Comparison of ENCODE assay signal across 9 mouse cellular contexts in genomic region chr10:83181831-83182572, GRCm38 (mm10).
A peak's percentile ranks its signal among the peaks of the same experiment; 100 is the strongest.
DNase-seq lines count a peak whose midpoint lies in the region; ATAC-seq lines count a peak whose summit lies in the region.
"Had no signal": no experiment of that assay in that cellular context is flagged by ENCODE, and none has a peak within 500 bp of the region (broad histone marks: within the 10 kb centered on the region; RNA-seq: fewer than 3 reads in every experiment).

No protein-coding gene starts in this region.

- peak; percentile 55 for DNase-seq in layer of hippocampus, adult 11-12 months (ENCODE audit: low spot score)
- DNase-seq in layer of hippocampus, postnatal 25 days (ENCODE audit: extremely low spot score in 1 of 2, low spot score in 1 of 2) = no peak
- DNase-seq in brain, adult 2 months (ENCODE audit: low read depth, low spot score) = peak; percentile 89
- DNase-seq in forebrain, embryonic 14.5 days (ENCODE audit: low spot score) = no peak
- DNase-seq in retina, embryonic 14.5 days (ENCODE audit: low spot score) = peak; percentile 60
- DNase-seq in spleen, postnatal 4 days (ENCODE audit: low spot score in 2 of 2) = no peak
- no peak for DNase-seq in ovary, postnatal 10 days (ENCODE audit: low spot score)

- peaks cover 4% of the 10 kb centered on the region; the same call in 1 of the 2 replicates for H3K4me1 ChIP-seq in forebrain, embryonic 14.5 days (ENCODE audit: control insufficient read depth, insufficient read depth, low read length)

- H3K36me3 ChIP-seq in forebrain, embryonic 14.5 days (ENCODE audit: control insufficient read depth, insufficient read depth, low read length) = no peaks in the 10 kb centered on the region
- H3K36me3 ChIP-seq: lung, embryonic 15.5 days had no signal

- whole genome bisulfite sequencing in forebrain, embryonic 14.5 days = 66% methylated on average over 15 of the region's 15 CpGs

- no peak overlapping the region for H3K4me2 ChIP-seq in forebrain, embryonic 14.5 days (ENCODE audit: low read length)
- H3K4me2 ChIP-seq: lung, embryonic 15.5 days had no signal

- H3K4me3 ChIP-seq in forebrain, embryonic 14.5 days (ENCODE audit: low read depth, low read length) = no peak overlapping the region
- H3K4me3 ChIP-seq: lung, embryonic 15.5 days had no signal

- no peak overlapping the region for H3K9ac ChIP-seq in forebrain, embryonic 14.5 days (ENCODE audit: low read length)
- H3K9ac ChIP-seq: lung, embryonic 15.5 days had no signal

- H3K27me3 ChIP-seq in forebrain, embryonic 14.5 days (replicated peaks; ENCODE audit: control insufficient read depth, insufficient read depth, low read length) = no peaks in the 10 kb centered on the region
- H3K27me3 ChIP-seq: lung, embryonic 15.5 days had no signal

- no peaks in the 10 kb centered on the region for H3K9me3 ChIP-seq in forebrain, embryonic 14.5 days (replicated peaks; ENCODE audit: control insufficient read depth, low read length)
- H3K9me3 ChIP-seq: lung, embryonic 15.5 days had no signal

- H3K27ac ChIP-seq in forebrain, embryonic 14.5 days (ENCODE audit: low read depth, low read length) = no peak overlapping the region
- H3K27ac ChIP-seq: lung, embryonic 15.5 days had no signal

- ATAC-seq in forebrain, embryonic 14.5 days = peak; percentile 30
- no peak for ATAC-seq in granulocyte monocyte progenitor cell, adult 5-6 weeks (replicated peaks; ENCODE audit: poor library complexity, severe bottlenecking)

Comparison
In these comparisons a context has a peak if more than half of its experiments do, and no peak if none do; other contexts are left out.
1. DNase-seq: peak in layer of hippocampus, adult 11-12 months (single experiment), brain, adult 2 months (single experiment) and retina, embryonic 14.5 days (single experiment); none in layer of hippocampus, postnatal 25 days (0 of 2), forebrain, embryonic 14.5 days (single experiment), spleen, postnatal 4 days (0 of 2) and ovary, postnatal 10 days (single experiment).